Mouse (Mus musculus): Measurements from ENCODE around the gene Tbpl2. TPM values are rescaled to one million over a fixed set of nuclear protein-coding genes. Genes with fewer than 3 reads are reported as not detected.

Tbpl2 gene
- not detected in 2 replicates for polyA plus RNA-seq (2015; fragmentation: Nextera tagmentation; extraction: Ambion mirVana)

DNA sequence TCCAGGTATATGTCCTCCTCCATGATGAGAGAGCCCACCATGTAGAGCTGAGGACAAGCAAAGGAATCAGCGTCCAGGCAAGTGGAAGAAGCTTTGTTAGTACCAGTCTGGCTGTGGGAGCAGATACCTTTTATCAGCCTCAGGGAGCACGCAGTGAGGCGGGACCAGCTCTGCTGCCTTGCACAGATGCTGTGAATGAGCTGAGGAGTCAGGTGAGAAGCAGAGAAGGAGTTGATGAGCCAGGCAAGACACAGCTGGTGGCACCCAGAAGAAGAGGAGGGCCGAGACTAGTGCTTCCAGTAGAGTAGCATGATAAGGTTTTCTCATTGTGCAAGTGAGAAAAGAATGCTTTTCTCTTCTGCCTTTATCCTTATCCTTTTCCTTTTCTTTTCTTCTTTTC, at the start of gene Tbpl2:
Gene Tbpl2 (minus strand): TSS at position 101 of the 400 bp plus-strand sequence.
- H3K4me2 ChIP-seq = no peak within 1 kb of the TSS
- ATAC-seq (replicated peaks; ENCODE audit: low FRiP score) = no peak
- H3K9ac ChIP-seq = no peak within 1 kb of the TSS
- H3K4me3 ChIP-seq (replicated peaks) = no peak within 1 kb of the TSS
- H3K9me3 ChIP-seq (replicated peaks) = no peaks in the 10 kb centered on the region
- no peaks in the 10 kb centered on the region for H3K36me3 ChIP-seq
- no peak within 1 kb of the TSS for H3K27ac ChIP-seq
- WGBS = 86% methylated on average over 4 of the region's 4 CpGs
- no peaks in the 10 kb centered on the region for H3K27me3 ChIP-seq
- H3K4me1 ChIP-seq = no peaks in the 10 kb centered on the region

GRCm38 (mm10) chr2:24134373-24134772, 38.0 kb upstream of the Tbpl2 start:
- H3K4me2 ChIP-seq = no peak overlapping the region
- H3K27ac ChIP-seq = no peak overlapping the region
- no peaks in the 10 kb centered on the region for H3K9me3 ChIP-seq (replicated peaks)
- no peaks in the 10 kb centered on the region for H3K27me3 ChIP-seq
- H3K9ac ChIP-seq = no peak overlapping the region
- WGBS = 90% methylated on average over 1 of the region's 1 CpGs
- no peaks in the 10 kb centered on the region for H3K36me3 ChIP-seq
- H3K4me1 ChIP-seq = no peaks in the 10 kb centered on the region
- H3K4me3 ChIP-seq (replicated peaks) = no peak overlapping the region
- ATAC-seq (replicated peaks; ENCODE audit: low FRiP score) = no peak

DNA sequence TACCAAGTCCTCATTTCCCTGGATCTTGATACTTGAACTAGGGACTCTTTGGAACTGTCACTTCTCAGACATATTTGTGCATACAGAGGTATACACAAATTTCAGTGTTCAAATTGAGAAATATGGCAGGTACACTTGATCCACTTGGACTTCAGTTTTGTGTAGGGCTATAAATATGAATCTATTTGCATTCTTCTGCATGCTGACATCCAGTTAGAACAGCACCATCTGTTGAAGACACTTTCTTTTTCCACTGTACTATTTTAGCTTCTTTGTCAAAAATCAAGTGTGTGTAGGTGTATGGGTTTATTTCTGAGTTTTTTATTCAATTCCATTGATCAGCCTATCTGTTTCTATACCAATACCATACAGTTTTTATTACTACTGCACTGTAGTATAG, 12.7 kb upstream of the Tbpl2 start:
- H3K27ac ChIP-seq = no peak overlapping the region
- no peaks in the 10 kb centered on the region for H3K4me1 ChIP-seq
- H3K4me2 ChIP-seq = no peak overlapping the region
- H3K9me3 ChIP-seq (replicated peaks) = no peaks in the 10 kb centered on the region
- no peaks in the 10 kb centered on the region for H3K27me3 ChIP-seq
- no peak overlapping the region for H3K4me3 ChIP-seq (replicated peaks)
- H3K36me3 ChIP-seq = no peaks in the 10 kb centered on the region
- no peak overlapping the region for H3K9ac ChIP-seq
- no peak for ATAC-seq (replicated peaks; ENCODE audit: low FRiP score)

- Histone ChIP-seq H3K36me3 (no peaks in the 10 kb centered on the region), H3K4me3 (replicated peaks) (no peak overlapping the region), H3K4me2 (no peak overlapping the region), H3K4me1 (no peaks in the 10 kb centered on the region), H3K9me3 (replicated peaks) (no peaks in the 10 kb centered on the region), H3K27me3 (no peaks in the 10 kb centered on the region), H3K9ac (no peak overlapping the region), H3K27ac (no peak overlapping the region)
- ATAC-seq (replicated peaks; ENCODE audit: low FRiP score) = no peak
- 70% methylated on average over 4 of the region's 4 CpGs for WGBS
These were observed 7.4 kb upstream of the Tbpl2 start for GRCm38 (mm10) chr2:24103619-24104289.

- 78% methylated on average over 1 of the region's 1 CpGs for WGBS
- Histone ChIP-seq H3K4me1 (no peaks in the 10 kb centered on the region), H3K4me3 (replicated peaks) (no peak overlapping the region), H3K4me2 (no peak overlapping the region), H3K27me3 (no peaks in the 10 kb centered on the region), H3K36me3 (no peaks in the 10 kb centered on the region), H3K9me3 (replicated peaks) (no peaks in the 10 kb centered on the region), H3K9ac (no peak overlapping the region), H3K27ac (no peak overlapping the region)
- no peak for ATAC-seq (replicated peaks; ENCODE audit: low FRiP score)
These were observed 5.5 kb downstream of the Tbpl2 start for GRCm38 (mm10) chr2:24090921-24091320.

- Histone ChIP-seq H3K9me3 (replicated peaks) (no peaks in the 10 kb centered on the region), H3K27me3 (no peaks in the 10 kb centered on the region), H3K9ac (no peak overlapping the region), H3K4me3 (replicated peaks) (no peak overlapping the region), H3K36me3 (no peaks in the 10 kb centered on the region), H3K4me1 (0 out of 2 replicates have a peak, but pooled peaks cover 3% of the 10 kb centered on the region), H3K4me2 (no peak overlapping the region), H3K27ac (no peak overlapping the region)
- no peak for ATAC-seq (replicated peaks; ENCODE audit: low FRiP score)
- 97% methylated on average over 3 of the region's 3 CpGs for WGBS
These were observed 45.9 kb downstream of the Tbpl2 start for GRCm38 (mm10) chr2:24050459-24050858.

GRCm38 (mm10) chr2:24049344-24049990, 46.9 kb downstream of the Tbpl2 start, which contains the start of gene Hnmt:
Hnmt (minus strand) TSS chr2:24049394.
- no peaks in the 10 kb centered on the region for H3K27me3 ChIP-seq
- 0 out of 2 replicates have a peak, but pooled peaks cover 3% of the 10 kb centered on the region for H3K4me1 ChIP-seq
- H3K36me3 ChIP-seq = no peaks in the 10 kb centered on the region
- no peak within 1 kb of the TSS for H3K27ac ChIP-seq
- H3K4me3 ChIP-seq (replicated peaks) = peak within 1 kb of the TSS; percentile 40
- H3K9me3 ChIP-seq (replicated peaks) = no peaks in the 10 kb centered on the region
- peak within 1 kb of the TSS; percentile 58 for H3K4me2 ChIP-seq
- WGBS = 54% methylated on average over 7 of the region's 7 CpGs
- ATAC-seq (replicated peaks; ENCODE audit: low FRiP score) = no peak
- H3K9ac ChIP-seq = 0 out of 2 replicates have a peak within 1 kb of the TSS, but pooled peaks have one; percentile 23

DNA sequence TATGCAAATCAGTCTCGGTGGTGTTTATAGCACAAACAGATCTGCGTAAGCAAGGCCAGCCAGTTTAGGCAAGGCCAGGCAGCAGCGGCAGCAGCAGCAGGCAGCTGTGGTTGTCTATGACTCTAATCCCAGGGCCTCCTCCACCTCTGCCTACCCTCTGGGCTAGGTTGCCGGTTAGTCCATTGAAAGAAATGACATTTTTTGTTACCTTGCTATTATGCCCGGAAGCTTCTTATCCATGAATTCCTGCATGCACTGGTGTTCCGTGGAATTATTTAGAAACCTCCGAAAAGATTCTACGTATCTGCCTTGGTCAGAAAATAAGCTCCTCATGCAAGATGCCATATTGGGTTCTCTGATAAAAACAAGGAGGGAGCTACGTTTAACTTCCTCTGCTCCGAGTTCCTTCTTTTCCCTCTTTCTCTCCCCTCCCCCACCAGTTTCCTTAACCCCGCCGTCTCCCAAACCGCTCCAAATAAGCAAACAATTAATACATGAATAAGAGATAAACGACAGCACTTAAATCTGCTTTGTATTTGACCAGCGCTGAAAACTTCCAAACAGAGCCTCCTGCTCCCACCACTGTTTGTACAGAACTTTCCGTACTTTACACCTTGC, 47.8 kb downstream of the Tbpl2 start:
- 14% methylated on average over 16 of the region's 16 CpGs for WGBS
- ATAC-seq (replicated peaks; ENCODE audit: low FRiP score) = peak; percentile 40; the same call in 1 of the 2 replicates
- H3K27ac ChIP-seq = no peak overlapping the region
- no peaks in the 10 kb centered on the region for H3K36me3 ChIP-seq
- 0 out of 2 replicates have a peak, but pooled peaks cover 3% of the 10 kb centered on the region for H3K4me1 ChIP-seq
- 0 out of 2 replicates have a peak overlapping the region, but pooled peaks have one; percentile 23 for H3K9ac ChIP-seq
- peak overlapping the region; percentile 58 for H3K4me2 ChIP-seq
- no peaks in the 10 kb centered on the region for H3K27me3 ChIP-seq
- no peaks in the 10 kb centered on the region for H3K9me3 ChIP-seq (replicated peaks)
- peak overlapping the region; percentile 40 for H3K4me3 ChIP-seq (replicated peaks)

DNA sequence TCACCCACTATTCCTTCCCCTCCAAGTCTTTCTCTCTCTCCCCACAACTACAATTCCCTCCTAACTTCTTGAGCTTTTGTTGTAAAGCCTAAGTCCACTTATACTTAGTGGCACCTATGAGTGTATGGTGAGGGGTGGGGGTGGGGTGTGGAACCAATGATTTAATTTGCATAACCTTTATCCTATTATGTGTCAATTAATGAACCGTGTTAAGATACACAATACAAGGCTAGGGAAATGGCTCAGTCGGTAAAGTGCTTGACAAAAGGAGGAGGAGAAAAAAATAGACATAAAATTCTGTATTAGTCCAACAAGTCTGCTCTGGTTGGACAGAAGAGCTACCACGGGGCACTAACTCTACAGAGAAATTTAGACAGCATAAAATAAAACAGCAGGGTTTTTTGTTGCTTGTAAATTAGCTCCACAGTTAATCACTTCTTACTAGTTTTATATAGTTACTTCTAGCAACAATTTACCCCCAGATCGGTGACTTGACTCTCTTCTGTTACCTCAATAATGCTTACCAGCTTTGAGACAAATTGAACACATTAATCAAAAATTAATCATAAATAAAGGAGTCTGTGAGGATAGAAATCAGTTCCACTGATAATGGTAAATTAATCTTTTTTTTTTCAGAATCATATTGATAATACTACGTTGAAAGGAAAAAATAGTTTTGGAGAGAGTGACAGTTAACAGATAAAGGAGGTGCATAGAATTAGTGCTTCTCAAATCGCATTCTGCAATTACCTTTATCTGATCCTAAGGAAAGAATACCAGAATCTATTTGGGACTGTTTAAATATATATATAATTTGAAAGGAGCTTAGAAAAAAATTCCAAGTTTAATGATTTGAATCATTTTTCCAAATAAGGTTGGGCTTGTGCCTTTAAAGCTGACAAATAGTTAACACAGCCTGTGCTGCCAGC, 48.6 kb downstream of the Tbpl2 start:
- 64% methylated on average over 6 of the region's 6 CpGs for WGBS
- no peak for ATAC-seq (replicated peaks; ENCODE audit: low FRiP score)
- 0 out of 2 replicates have a peak overlapping the region, but pooled peaks have one; percentile 23 for H3K9ac ChIP-seq

DNA sequence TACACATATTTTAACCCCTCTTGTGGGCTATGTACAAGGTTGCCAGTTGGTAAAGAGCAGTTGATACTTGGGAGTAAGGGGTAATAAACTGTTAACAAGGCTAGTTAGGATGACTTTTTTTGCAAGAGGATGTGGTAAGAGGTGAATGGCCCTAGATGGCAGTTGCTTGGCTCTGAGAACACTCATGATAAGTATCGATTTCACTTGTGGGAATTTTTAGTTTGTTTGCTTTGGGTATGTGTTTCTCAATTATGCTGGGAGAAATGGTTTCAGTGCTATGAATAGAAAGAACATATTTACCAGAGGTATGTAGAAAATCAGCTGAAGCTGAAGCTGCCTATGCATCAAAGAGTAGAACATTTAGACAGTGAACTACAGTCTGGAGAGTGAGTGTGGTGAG, 53.5 kb downstream of the Tbpl2 start:
- no peaks in the 10 kb centered on the region for H3K9me3 ChIP-seq (replicated peaks)
- H3K9ac ChIP-seq = no peak overlapping the region
- H3K4me1 ChIP-seq = no peaks in the 10 kb centered on the region
- no peaks in the 10 kb centered on the region for H3K36me3 ChIP-seq
- no peak overlapping the region for H3K4me2 ChIP-seq
- H3K4me3 ChIP-seq (replicated peaks) = no peak overlapping the region
- ATAC-seq (replicated peaks; ENCODE audit: low FRiP score) = no peak
- H3K27me3 ChIP-seq = no peaks in the 10 kb centered on the region
- 85% methylated on average over 1 of the region's 1 CpGs for WGBS
- no peak overlapping the region for H3K27ac ChIP-seq

More for the DNA sequence above, 48.6 kb downstream of the Tbpl2 start:
- Histone ChIP-seq H3K4me2 (peak overlapping the region; percentile 58), H3K4me1 (0 out of 2 replicates have a peak, but pooled peaks cover 3% of the 10 kb centered on the region), H3K9me3 (replicated peaks) (no peaks in the 10 kb centered on the region), H3K4me3 (replicated peaks) (peak overlapping the region; percentile 40), H3K27ac (no peak overlapping the region), H3K36me3 (no peaks in the 10 kb centered on the region), H3K27me3 (no peaks in the 10 kb centered on the region)

DNA sequence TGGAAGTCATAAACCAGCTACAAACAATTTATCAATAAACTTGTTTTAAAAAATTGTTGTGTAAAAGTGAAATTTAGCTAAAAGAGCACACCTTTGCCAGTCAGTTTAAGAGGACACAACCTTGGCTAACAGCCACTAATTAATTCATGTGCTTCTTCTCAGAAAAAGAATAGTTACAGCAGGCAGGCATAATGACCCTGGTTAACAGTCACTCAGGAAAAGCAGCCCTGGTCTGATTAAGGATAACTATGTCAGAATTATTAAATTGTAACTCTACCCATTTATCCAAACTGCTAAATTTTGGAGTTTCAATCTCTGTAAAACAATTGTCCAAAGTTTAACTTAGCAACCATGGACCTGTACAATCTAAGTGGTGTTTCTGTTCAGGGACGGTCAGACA, 55.9 kb downstream of the Tbpl2 start:
- WGBS = 89% methylated on average over 1 of the region's 1 CpGs
- Histone ChIP-seq H3K27me3 (no peaks in the 10 kb centered on the region), H3K4me2 (no peak overlapping the region), H3K9ac (no peak overlapping the region), H3K4me3 (replicated peaks) (no peak overlapping the region), H3K9me3 (replicated peaks) (no peaks in the 10 kb centered on the region), H3K36me3 (no peaks in the 10 kb centered on the region), H3K27ac (no peak overlapping the region), H3K4me1 (no peaks in the 10 kb centered on the region)
- no peak for ATAC-seq (replicated peaks; ENCODE audit: low FRiP score)

All from kidney, embryonic 15.5 days (tissue).